Mouse (Mus musculus): ENCODE measurements around the gene Asic2.

DNA sequence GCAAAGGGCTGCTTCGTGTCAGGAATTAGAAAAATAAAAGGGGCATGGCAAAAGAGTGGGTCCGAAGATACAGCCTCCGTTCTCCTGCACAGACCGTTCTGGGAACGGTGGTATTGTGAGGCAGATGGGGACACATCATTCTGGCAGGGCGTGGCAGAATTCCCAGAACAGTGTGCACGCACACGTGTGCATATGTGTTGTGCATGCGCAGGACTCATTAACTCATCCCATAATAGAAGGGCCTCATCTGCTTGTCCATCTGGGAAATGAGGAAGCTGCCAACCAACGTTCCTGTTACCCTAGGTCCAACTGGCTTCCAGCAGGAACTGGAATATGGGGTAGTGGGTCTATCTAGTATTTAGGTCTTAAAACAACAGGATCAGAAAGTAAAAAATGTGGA, 455.8 kb downstream of the Asic2 start:
- no peak for TF ChIP-seq CTCF (IDR thresholded peaks at IDR 0.05; ENCODE audit: borderline replicate concordance, extremely low read depth, insufficient read depth, insufficient read length)
- no peak for TF ChIP-seq POLR2A (IDR thresholded peaks at IDR 0.05; ENCODE audit: borderline replicate concordance, extremely low read depth, insufficient read depth, insufficient read length, poor library complexity, severe bottlenecking)

Data from brain, embryonic 14.5 days (tissue).